Mouse (Mus musculus): ENCODE data around the gene Ust. TPM values are rescaled to one million over a fixed set of nuclear protein-coding genes. Genes with fewer than 3 reads are reported as not detected.
"Not testable (repeated sequence)": the region's sequence is repeated elsewhere in the genome, so short reads cannot be mapped to it uniquely, and the experiment has no call there.

Ust gene
- 3.2 and 3.8 TPM in 2 replicates for polyA plus RNA-seq (2014; fragmentation: Nextera tagmentation; extraction: Ambion mirVana)

- ATAC-seq (ENCODE audit: low FRiP score) = peak; percentile 93
- 0 out of 2 replicates have a peak, but pooled peaks cover 5% of the 10 kb centered on the region for H3K4me1 ChIP-seq (replicated peaks; ENCODE audit: control insufficient read depth, insufficient read depth, low read length)
- WGBS = under 1% methylated on average over 48 of the region's 78 CpGs
- DNase-seq (ENCODE audit: low spot score) = peak; percentile 82
- H3K4me3 ChIP-seq (ENCODE audit: low read depth, low read length) = peak within 1 kb of the TSS; percentile 76
- H3K27ac ChIP-seq (ENCODE audit: low read depth, low read length) = no peak within 1 kb of the TSS
- H3K9ac ChIP-seq (ENCODE audit: low read depth, low read length) = peak within 1 kb of the TSS; percentile 79
- no peaks in the 10 kb centered on the region for H3K9me3 ChIP-seq (ENCODE audit: control insufficient read depth, low read length)
- H3K27me3 ChIP-seq (ENCODE audit: control insufficient read depth, insufficient read depth, low read length) = peaks cover 5% of the 10 kb centered on the region; the same call in 1 of the 2 replicates
- H3K36me3 ChIP-seq (ENCODE audit: control insufficient read depth, insufficient read depth, low read length) = no peaks in the 10 kb centered on the region
- peak within 1 kb of the TSS; percentile 94 for H3K4me2 ChIP-seq (replicated peaks; ENCODE audit: low read depth, low read length)
Observed at GRCm38 (mm10) chr10:8518141-8519013, at the start of gene Ust. Gene Ust (minus strand): TSS chr10:8518825.

GRCm38 (mm10) chr10:8561366-8561765 is 42.7 kb upstream of the Ust start:
- Histone ChIP-seq H3K27ac (ENCODE audit: low read depth, low read length) (no peak overlapping the region), H3K9ac (ENCODE audit: low read depth, low read length) (no peak overlapping the region), H3K4me2 (replicated peaks; ENCODE audit: low read depth, low read length) (no peak overlapping the region), H3K4me3 (ENCODE audit: low read depth, low read length) (no peak overlapping the region), H3K9me3 (ENCODE audit: control insufficient read depth, low read length) (no peaks in the 10 kb centered on the region), H3K27me3 (ENCODE audit: control insufficient read depth, insufficient read depth, low read length) (no peaks in the 10 kb centered on the region), H3K4me1 (replicated peaks; ENCODE audit: control insufficient read depth, insufficient read depth, low read length) (no peaks in the 10 kb centered on the region), H3K36me3 (ENCODE audit: control insufficient read depth, insufficient read depth, low read length) (no peaks in the 10 kb centered on the region)
- DNase-seq (ENCODE audit: low spot score) (no peak), ATAC-seq (ENCODE audit: low FRiP score) (no peak)
- WGBS = 82% methylated on average over 4 of the region's 4 CpGs

GRCm38 (mm10) chr10:8559566-8559965 is 40.9 kb upstream of the Ust start:
- not testable (repeated sequence) for H3K9me3 ChIP-seq (ENCODE audit: control insufficient read depth, low read length); H3K9ac ChIP-seq (ENCODE audit: low read depth, low read length); DNase-seq (ENCODE audit: low spot score); H3K4me3 ChIP-seq (ENCODE audit: low read depth, low read length); H3K4me1 ChIP-seq (replicated peaks; ENCODE audit: control insufficient read depth, insufficient read depth, low read length); ATAC-seq (ENCODE audit: low FRiP score); H3K36me3 ChIP-seq (ENCODE audit: control insufficient read depth, insufficient read depth, low read length); H3K4me2 ChIP-seq (replicated peaks; ENCODE audit: low read depth, low read length); H3K27ac ChIP-seq (ENCODE audit: low read depth, low read length); H3K27me3 ChIP-seq (ENCODE audit: control insufficient read depth, insufficient read depth, low read length)
- WGBS = 73% methylated on average over 6 of the region's 6 CpGs

GRCm38 (mm10) chr10:8552239-8552638 is 33.6 kb upstream of the Ust start:
- H3K9ac ChIP-seq (ENCODE audit: low read depth, low read length); H3K4me3 ChIP-seq (ENCODE audit: low read depth, low read length): not testable (repeated sequence)

GRCm38 (mm10) chr10:8551601-8552000 is 33.0 kb upstream of the Ust start:
- H3K27ac ChIP-seq (ENCODE audit: low read depth, low read length); H3K9ac ChIP-seq (ENCODE audit: low read depth, low read length); H3K4me2 ChIP-seq (replicated peaks; ENCODE audit: low read depth, low read length); ATAC-seq (ENCODE audit: low FRiP score); DNase-seq (ENCODE audit: low spot score); H3K4me3 ChIP-seq (ENCODE audit: low read depth, low read length); H3K36me3 ChIP-seq (ENCODE audit: control insufficient read depth, insufficient read depth, low read length); H3K9me3 ChIP-seq (ENCODE audit: control insufficient read depth, low read length); H3K4me1 ChIP-seq (replicated peaks; ENCODE audit: control insufficient read depth, insufficient read depth, low read length); H3K27me3 ChIP-seq (ENCODE audit: control insufficient read depth, insufficient read depth, low read length): not testable (repeated sequence)
- 91% methylated on average over 4 of the region's 4 CpGs for WGBS

More at GRCm38 (mm10) chr10:8552239-8552638, 33.6 kb upstream of the Ust start:
- H3K4me2 ChIP-seq (replicated peaks; ENCODE audit: low read depth, low read length); H3K36me3 ChIP-seq (ENCODE audit: control insufficient read depth, insufficient read depth, low read length); H3K27ac ChIP-seq (ENCODE audit: low read depth, low read length); DNase-seq (ENCODE audit: low spot score); ATAC-seq (ENCODE audit: low FRiP score); H3K4me1 ChIP-seq (replicated peaks; ENCODE audit: control insufficient read depth, insufficient read depth, low read length); H3K27me3 ChIP-seq (ENCODE audit: control insufficient read depth, insufficient read depth, low read length); H3K9me3 ChIP-seq (ENCODE audit: control insufficient read depth, low read length): not testable (repeated sequence)

GRCm38 (mm10) chr10:8541514-8541913 is 22.9 kb upstream of the Ust start:
- Histone ChIP-seq H3K27me3 (ENCODE audit: control insufficient read depth, insufficient read depth, low read length) (no peaks in the 10 kb centered on the region), H3K9ac (ENCODE audit: low read depth, low read length) (no peak overlapping the region), H3K27ac (ENCODE audit: low read depth, low read length) (no peak overlapping the region), H3K9me3 (ENCODE audit: control insufficient read depth, low read length) (no peaks in the 10 kb centered on the region), H3K4me2 (replicated peaks; ENCODE audit: low read depth, low read length) (no peak overlapping the region), H3K36me3 (ENCODE audit: control insufficient read depth, insufficient read depth, low read length) (no peaks in the 10 kb centered on the region), H3K4me3 (ENCODE audit: low read depth, low read length) (no peak overlapping the region), H3K4me1 (replicated peaks; ENCODE audit: control insufficient read depth, insufficient read depth, low read length) (no peaks in the 10 kb centered on the region)
- WGBS = 14% methylated on average over 1 of the region's 1 CpGs
- DNase-seq (ENCODE audit: low spot score) (no peak), ATAC-seq (ENCODE audit: low FRiP score) (no peak)

GRCm38 (mm10) chr10:8535445-8535844 is 16.8 kb upstream of the Ust start:
- no peak for DNase-seq (ENCODE audit: low spot score)
- WGBS = 87% methylated on average over 3 of the region's 3 CpGs
- Histone ChIP-seq H3K9me3 (ENCODE audit: control insufficient read depth, low read length) (no peaks in the 10 kb centered on the region), H3K4me1 (replicated peaks; ENCODE audit: control insufficient read depth, insufficient read depth, low read length) (no peaks in the 10 kb centered on the region), H3K27me3 (ENCODE audit: control insufficient read depth, insufficient read depth, low read length) (no peaks in the 10 kb centered on the region), H3K27ac (ENCODE audit: low read depth, low read length) (no peak overlapping the region), H3K9ac (ENCODE audit: low read depth, low read length) (no peak overlapping the region), H3K4me2 (replicated peaks; ENCODE audit: low read depth, low read length) (no peak overlapping the region), H3K36me3 (ENCODE audit: control insufficient read depth, insufficient read depth, low read length) (no peaks in the 10 kb centered on the region), H3K4me3 (ENCODE audit: low read depth, low read length) (no peak overlapping the region)
- no peak for ATAC-seq (ENCODE audit: low FRiP score)

- Histone ChIP-seq H3K4me1 (replicated peaks; ENCODE audit: control insufficient read depth, insufficient read depth, low read length) (no peaks in the 10 kb centered on the region), H3K9ac (ENCODE audit: low read depth, low read length) (no peak overlapping the region), H3K4me2 (replicated peaks; ENCODE audit: low read depth, low read length) (no peak overlapping the region), H3K27me3 (ENCODE audit: control insufficient read depth, insufficient read depth, low read length) (no peaks in the 10 kb centered on the region), H3K27ac (ENCODE audit: low read depth, low read length) (no peak overlapping the region), H3K36me3 (ENCODE audit: control insufficient read depth, insufficient read depth, low read length) (no peaks in the 10 kb centered on the region), H3K4me3 (ENCODE audit: low read depth, low read length) (no peak overlapping the region), H3K9me3 (ENCODE audit: control insufficient read depth, low read length) (no peaks in the 10 kb centered on the region)
- DNase-seq (ENCODE audit: low spot score) (no peak), ATAC-seq (ENCODE audit: low FRiP score) (no peak)
- 87% methylated on average over 3 of the region's 3 CpGs for WGBS
Observed at GRCm38 (mm10) chr10:8531651-8532050, 13.0 kb upstream of the Ust start.

- no peaks in the 10 kb centered on the region for H3K27me3 ChIP-seq (ENCODE audit: control insufficient read depth, insufficient read depth, low read length)
- no peak overlapping the region for H3K27ac ChIP-seq (ENCODE audit: low read depth, low read length)
- H3K36me3 ChIP-seq (ENCODE audit: control insufficient read depth, insufficient read depth, low read length) = no peaks in the 10 kb centered on the region
- H3K4me1 ChIP-seq (replicated peaks; ENCODE audit: control insufficient read depth, insufficient read depth, low read length) = no peaks in the 10 kb centered on the region
- H3K4me2 ChIP-seq (replicated peaks; ENCODE audit: low read depth, low read length) = no peak overlapping the region
- H3K4me3 ChIP-seq (ENCODE audit: low read depth, low read length) = no peak overlapping the region
- no peak for ATAC-seq (ENCODE audit: low FRiP score)
- no peak overlapping the region for H3K9ac ChIP-seq (ENCODE audit: low read depth, low read length)
- no peak for DNase-seq (ENCODE audit: low spot score)
- H3K9me3 ChIP-seq (ENCODE audit: control insufficient read depth, low read length) = no peaks in the 10 kb centered on the region
- WGBS = 85% methylated on average over 4 of the region's 4 CpGs
Observed at GRCm38 (mm10) chr10:8530505-8531051, 12.0 kb upstream of the Ust start.

Data from hindbrain, embryonic 11.5 days (tissue).